Mouse (Mus musculus) stomach, postnatal 0 days (tissue): ENCODE results near the gene Gm156. TPM values are rescaled to one million over a fixed set of nuclear protein-coding genes. Genes with fewer than 3 reads are reported as not detected.

Source experiments
- ATAC-seq: fragments of 200-750 bp; cut with Nextera tagmentation; 2 replicates; pipeline ENCODE4 v1.8.0; 2017; ENCODE audit not compliant: low FRiP score, low TSS enrichment
- DNase-seq: peaks from one replicate; pipeline ENCODE4 v3.0.0-alpha.2; 2016; ENCODE audit warnings: low spot score
- H3K27ac ChIP-seq: fragments of 300-500 bp; sonication (generic); replicated peaks from 2 replicates; pipeline ENCODE4 v1.5.1; 2014; ENCODE audit warnings: mild to moderate bottlenecking, control low read depth
- H3K27me3 ChIP-seq: fragments of 300-500 bp; sonication (generic); 2 replicates; pipeline ENCODE4 v1.6.1; 2014; ENCODE audit warnings: low read length; ENCODE audit not compliant: control insufficient read depth, insufficient read depth
- H3K36me3 ChIP-seq: fragments of 300-500 bp; sonication (generic); 2 replicates; pipeline ENCODE4 v1.6.1; 2014; ENCODE audit warnings: low read length, mixed read lengths; ENCODE audit not compliant: control insufficient read depth, insufficient read depth
- H3K4me1 ChIP-seq: fragments of 300-500 bp; sonication (generic); replicated peaks from 2 replicates; pipeline ENCODE4 v1.6.1; 2014; ENCODE audit warnings: antibody characterized with exemption; ENCODE audit not compliant: control insufficient read depth, insufficient read depth
- H3K4me2 ChIP-seq: fragments of 300-500 bp; sonication (generic); replicated peaks from 2 replicates; pipeline ENCODE4 v1.6.1; 2014; ENCODE audit warnings: low read depth, mild to moderate bottlenecking, control low read depth, moderate library complexity
- H3K4me3 ChIP-seq: fragments of 300-500 bp; sonication (generic); 2 replicates; pipeline ENCODE4 v1.5.1; 2014; ENCODE audit warnings: low read depth, low read length, control low read depth
- H3K9ac ChIP-seq: fragments of 300-500 bp; sonication (generic); 2 replicates; pipeline ENCODE4 v1.6.1; 2014; ENCODE audit warnings: mild to moderate bottlenecking, low read length, control low read depth, mixed read lengths
- H3K9me3 ChIP-seq: fragments of 300-500 bp; sonication (generic); 2 replicates; pipeline ENCODE4 v1.6.1; 2016; ENCODE audit warnings: low read length; ENCODE audit not compliant: control insufficient read depth
- CTCF ChIP-seq: IDR thresholded peaks from 2 replicates; pipeline ENCODE4 v1.5.1; 2016; ENCODE audit warnings: antibody characterized with exemption, low read depth, mild to moderate bottlenecking, moderate library complexity
- EP300 ChIP-seq: optimal IDR thresholded peaks from 2 replicates; pipeline ENCODE3; 2016; ENCODE audit warnings: antibody characterized with exemption
- WGBS: fragments of 180-500 bp; shearing (Covaris S2); extraction: QIAGEN DNeasy Blood & Tissue Kit; methylation state at CpG from one replicate; pipeline ENCODE4 v1.1.7; 2014; 5-methylcytosine and 5-hydroxymethylcytosine counted together
- polyA plus RNA-seq: library from polyadenylated mRNA; unstranded; fragments of >200 nt; fragmentation: Nextera tagmentation; extraction: Ambion mirVana; gene quantifications from 2 replicates; pipeline ENCODE4 v1.2.1, GENCODE M21; 2015

Gene Gm156
- polyA plus RNA-seq, 1 experiment from 2014 or later = not detected

DNA sequence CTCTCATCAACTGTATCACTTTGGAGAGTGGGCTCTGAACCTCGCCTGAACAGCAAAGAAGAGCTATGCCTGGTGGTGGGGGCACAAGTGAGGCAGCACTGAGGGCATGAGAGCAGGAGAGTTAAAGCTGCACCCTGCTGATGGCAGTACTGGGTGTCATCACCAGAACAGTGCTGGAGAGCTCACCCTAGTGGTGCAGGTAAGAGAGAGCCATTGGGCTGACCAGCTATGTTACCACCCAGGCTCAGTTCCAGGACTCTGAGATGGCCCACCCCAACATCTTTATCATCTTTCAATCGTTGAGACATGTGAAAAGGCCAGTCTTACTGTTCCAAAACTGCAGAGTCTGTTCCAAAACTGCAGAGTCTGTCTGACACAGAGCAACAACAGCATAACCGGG lies 37.9 kb downstream of the Gm156 start:
- Histone ChIP-seq H3K9ac (no peak overlapping the region), H3K4me2 (no peak overlapping the region), H3K27ac (no peak overlapping the region), H3K4me3 (no peak overlapping the region), H3K36me3 (no peaks in the 10 kb centered on the region), H3K9me3 (no peaks in the 10 kb centered on the region), H3K4me1 (no peaks in the 10 kb centered on the region), H3K27me3 (no peaks in the 10 kb centered on the region)
- DNase-seq = no peak
- WGBS = 65% methylated on average over 3 of the region's 3 CpGs
- TF ChIP-seq EP300 (no peak), CTCF (no peak)
- no peak for ATAC-seq

DNA sequence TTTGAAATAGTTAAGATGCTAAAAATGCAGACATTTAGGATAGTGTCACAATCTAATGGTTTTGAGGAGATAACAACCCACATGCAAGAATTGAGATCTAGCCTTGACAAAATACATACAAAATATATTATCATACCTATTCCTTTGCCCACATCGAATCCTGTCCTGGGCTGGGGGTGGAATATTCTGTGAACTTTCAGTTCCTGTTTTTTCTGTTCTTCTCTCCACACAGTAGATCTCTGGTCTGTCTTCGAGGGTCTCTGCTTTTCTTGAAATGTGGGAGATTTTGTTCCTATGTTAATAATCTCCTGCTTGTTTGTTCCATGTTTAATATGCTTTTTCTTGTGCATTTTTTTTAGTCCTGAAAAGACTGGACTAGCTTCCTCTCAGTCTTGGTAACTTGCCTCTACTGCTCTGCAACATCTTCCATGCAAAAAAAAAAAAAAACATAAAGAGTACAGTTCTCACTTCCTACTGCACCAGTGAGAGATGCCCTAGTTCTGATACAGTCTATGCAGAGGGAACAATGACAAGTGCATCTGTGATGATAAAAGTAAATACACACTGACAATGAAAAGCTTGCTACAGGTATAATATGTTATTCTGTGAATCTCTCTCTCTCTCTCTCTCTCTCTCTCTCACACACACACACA lies 43.9 kb downstream of the Gm156 start, which contains the start of gene Klri2:
TSS of gene Klri2 (minus strand) at position 416 of the 653 bp plus-strand sequence.
- Histone ChIP-seq H3K9me3 (no peaks in the 10 kb centered on the region), H3K4me2 (no peak within 1 kb of the TSS), H3K9ac (no peak within 1 kb of the TSS), H3K4me3 (no peak within 1 kb of the TSS), H3K36me3 (no peaks in the 10 kb centered on the region), H3K4me1 (no peaks in the 10 kb centered on the region), H3K27me3 (no peaks in the 10 kb centered on the region), H3K27ac (no peak within 1 kb of the TSS)
- DNase-seq (no peak), ATAC-seq (no peak)
- no peak for TF ChIP-seq CTCF
- no peak for TF ChIP-seq EP300
- WGBS = 59% methylated on average over 2 of the region's 2 CpGs

DNA sequence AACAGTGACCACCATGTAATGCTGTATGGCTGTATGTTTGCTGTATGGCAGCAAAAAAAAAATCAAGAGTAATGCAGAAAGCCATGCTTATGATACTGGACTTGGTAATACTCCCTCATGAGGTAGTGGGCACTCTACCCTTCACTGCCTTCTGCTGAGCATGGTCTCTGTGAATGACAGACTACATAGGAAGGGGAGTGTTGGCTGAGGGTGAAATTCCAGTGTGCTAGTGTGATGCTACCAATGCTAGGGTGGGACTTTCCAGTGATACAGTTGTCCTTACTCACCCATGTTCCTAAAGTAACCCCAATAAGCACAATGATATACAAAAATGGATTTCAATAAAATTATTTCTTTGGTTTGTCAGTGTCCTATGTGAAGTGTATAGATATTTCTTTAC lies 47.7 kb downstream of the Gm156 start:
- no peak overlapping the region for H3K9ac ChIP-seq
- H3K4me2 ChIP-seq = no peak overlapping the region
- no peaks in the 10 kb centered on the region for H3K9me3 ChIP-seq
- no peaks in the 10 kb centered on the region for H3K27me3 ChIP-seq
- DNase-seq (no peak), ATAC-seq (no peak)
- no peak for TF ChIP-seq CTCF
- no peak for TF ChIP-seq EP300
- no peak overlapping the region for H3K4me3 ChIP-seq
- no peaks in the 10 kb centered on the region for H3K4me1 ChIP-seq
- no peak overlapping the region for H3K27ac ChIP-seq
- no peaks in the 10 kb centered on the region for H3K36me3 ChIP-seq

DNA sequence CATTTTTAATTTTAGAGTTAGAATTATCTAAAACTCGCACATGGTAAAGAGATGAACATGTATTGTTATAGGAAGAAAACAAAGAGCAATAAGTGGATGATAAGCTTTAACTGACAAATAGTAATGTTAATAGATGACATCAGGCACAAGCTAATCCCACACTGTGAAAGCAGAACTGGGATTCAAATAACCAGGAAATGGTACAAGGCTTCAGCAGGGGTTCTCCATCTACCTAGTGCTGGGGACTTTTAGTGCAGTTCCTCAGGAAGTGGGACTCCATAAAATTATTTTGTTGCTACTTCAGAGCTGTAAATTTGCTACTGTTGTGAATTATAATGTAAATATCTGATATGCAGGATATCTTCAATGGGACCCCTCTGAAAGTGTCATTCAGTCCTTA lies 56.8 kb downstream of the Gm156 start:
- 85% methylated on average over 1 of the region's 1 CpGs for WGBS
- TF ChIP-seq CTCF (no peak), EP300 (no peak)
- no peak for ATAC-seq

DNA sequence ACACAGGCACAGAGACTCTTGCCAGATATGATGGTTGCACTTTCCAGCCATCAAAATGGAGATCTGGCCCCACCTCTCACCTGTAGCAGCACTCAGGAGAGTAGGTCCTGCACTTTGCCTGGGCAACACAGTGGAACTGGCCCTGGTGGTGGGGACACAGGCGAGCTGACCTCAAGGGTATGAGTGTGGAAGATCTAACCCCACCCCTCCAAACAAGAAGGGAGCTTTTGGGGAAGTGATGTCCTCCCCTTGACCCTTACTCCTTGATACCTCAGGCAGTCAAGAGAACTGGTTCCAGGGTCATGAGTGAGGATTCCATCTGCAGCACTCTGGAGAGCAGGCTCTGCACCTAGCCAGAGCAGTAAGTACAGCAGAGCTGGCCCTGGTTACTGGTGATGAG lies 62.7 kb downstream of the Gm156 start:
- H3K27me3 ChIP-seq = no peaks in the 10 kb centered on the region
- no peak overlapping the region for H3K27ac ChIP-seq
- ATAC-seq (no peak), DNase-seq (no peak)
- no peak overlapping the region for H3K9ac ChIP-seq
- H3K4me3 ChIP-seq = no peak overlapping the region
- no peaks in the 10 kb centered on the region for H3K4me1 ChIP-seq
- H3K36me3 ChIP-seq = no peaks in the 10 kb centered on the region
- no peak overlapping the region for H3K4me2 ChIP-seq
- H3K9me3 ChIP-seq = no peaks in the 10 kb centered on the region
- WGBS = 62% methylated on average over 1 of the region's 1 CpGs
- TF ChIP-seq EP300 = no peak
- TF ChIP-seq CTCF = no peak

More for the DNA sequence above, 56.8 kb downstream of the Gm156 start:
- no peaks in the 10 kb centered on the region for H3K27me3 ChIP-seq
- H3K9me3 ChIP-seq = no peaks in the 10 kb centered on the region
- no peak for DNase-seq
- no peaks in the 10 kb centered on the region for H3K4me1 ChIP-seq
- no peak overlapping the region for H3K27ac ChIP-seq
- H3K36me3 ChIP-seq = no peaks in the 10 kb centered on the region
- no peak overlapping the region for H3K9ac ChIP-seq
- H3K4me3 ChIP-seq = no peak overlapping the region
- no peak overlapping the region for H3K4me2 ChIP-seq

DNA sequence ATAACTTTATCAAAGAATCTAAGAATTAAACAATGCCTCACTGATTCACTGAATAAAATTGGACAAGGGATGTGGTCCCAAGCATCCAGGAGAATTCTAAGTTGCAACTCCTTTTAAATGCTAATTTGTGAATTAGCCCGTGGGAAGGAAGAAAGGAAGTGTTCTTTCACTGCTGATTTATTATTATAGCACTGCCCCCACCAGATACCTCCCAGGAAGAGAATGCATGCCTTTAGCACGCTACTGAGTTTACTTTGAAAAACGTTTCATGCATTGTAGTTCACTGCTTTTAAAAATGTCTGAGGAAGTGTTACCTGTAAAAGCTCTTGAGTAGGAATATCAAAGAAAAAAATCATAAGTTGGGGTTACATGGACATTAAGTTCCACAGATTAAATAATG lies 63.6 kb downstream of the Gm156 start:
- H3K27me3 ChIP-seq = no peaks in the 10 kb centered on the region

More for the DNA sequence above, 63.6 kb downstream of the Gm156 start:
- Histone ChIP-seq H3K27ac (no peak overlapping the region), H3K36me3 (no peaks in the 10 kb centered on the region), H3K4me2 (no peak overlapping the region), H3K4me1 (no peaks in the 10 kb centered on the region), H3K9me3 (no peaks in the 10 kb centered on the region), H3K9ac (no peak overlapping the region), H3K4me3 (no peak overlapping the region)
- ATAC-seq = no peak
- WGBS = 29% methylated on average over 3 of the region's 3 CpGs
- TF ChIP-seq EP300 (no peak), CTCF (no peak)
- DNase-seq = no peak
